Mouse (Mus musculus) kidney, postnatal 14 days (tissue): ENCODE results near the gene Celsr1.

Experiments used
- DNase-seq: peaks from one replicate; pipeline ENCODE4 v3.0.0; 2022; ENCODE audit warnings: mixed read lengths

Gene Celsr1

GRCm38 (mm10) chr15:86033191-86033841 is at the start of gene Celsr1:
Gene Celsr1 (minus strand): TSS chr15:86033777.
- peak; percentile 57 for DNase-seq

- no peak for DNase-seq
Measured at GRCm38 (mm10) chr15:86083261-86083741, 49.7 kb upstream of the Celsr1 start.

GRCm38 (mm10) chr15:86082551-86082961 is 49.0 kb upstream of the Celsr1 start:
- no peak for DNase-seq

- no peak for DNase-seq
Measured at GRCm38 (mm10) chr15:86081654-86082053, 48.1 kb upstream of the Celsr1 start.

- DNase-seq = no peak
Measured at GRCm38 (mm10) chr15:86080408-86080807, 46.8 kb upstream of the Celsr1 start.

- peak; percentile 79 for DNase-seq
Measured at GRCm38 (mm10) chr15:86079876-86080275, 46.3 kb upstream of the Celsr1 start.

- DNase-seq = peak; percentile 46
Measured at GRCm38 (mm10) chr15:86079467-86079866, 45.9 kb upstream of the Celsr1 start.

GRCm38 (mm10) chr15:86078481-86079216 is 45.1 kb upstream of the Celsr1 start:
- peak; percentile 61 for DNase-seq

- DNase-seq = no peak
Measured at GRCm38 (mm10) chr15:86077934-86078333, 44.4 kb upstream of the Celsr1 start.

GRCm38 (mm10) chr15:86076378-86076777 is 42.8 kb upstream of the Celsr1 start:
- DNase-seq = no peak

GRCm38 (mm10) chr15:86076048-86076315 is 42.4 kb upstream of the Celsr1 start:
- no peak for DNase-seq

- no peak for DNase-seq
Measured at GRCm38 (mm10) chr15:86075305-86076047, 41.9 kb upstream of the Celsr1 start.

GRCm38 (mm10) chr15:86074171-86074937 is 40.8 kb upstream of the Celsr1 start:
- DNase-seq = peak; percentile 40

- DNase-seq = no peak
Measured at GRCm38 (mm10) chr15:86071166-86071565, 37.6 kb upstream of the Celsr1 start.

- DNase-seq = no peak
Measured at GRCm38 (mm10) chr15:86070368-86070767, 36.8 kb upstream of the Celsr1 start.

GRCm38 (mm10) chr15:86069011-86069791 is 35.6 kb upstream of the Celsr1 start:
- DNase-seq = no peak

GRCm38 (mm10) chr15:86067941-86068495 is 34.4 kb upstream of the Celsr1 start:
- DNase-seq = no peak

GRCm38 (mm10) chr15:86067581-86067910 is 34.0 kb upstream of the Celsr1 start:
- no peak for DNase-seq

GRCm38 (mm10) chr15:86066836-86067580 is 33.4 kb upstream of the Celsr1 start:
- no peak for DNase-seq

- no peak for DNase-seq
Measured at GRCm38 (mm10) chr15:86065367-86065766, 31.8 kb upstream of the Celsr1 start.

GRCm38 (mm10) chr15:86064850-86065229 is 31.3 kb upstream of the Celsr1 start:
- no peak for DNase-seq
